Mouse (Mus musculus) limb, embryonic 14.5 days (tissue): ENCODE results near the gene Pprc1. TPM values are rescaled to one million over a fixed set of nuclear protein-coding genes. Genes with fewer than 3 reads are reported as not detected.

Experiments
- ATAC-seq: fragments of 200-750 bp; cut with Nextera tagmentation; 2 replicates; pipeline ENCODE4 v1.8.0; 2017; ENCODE audit warnings: low read depth, moderate number of reproducible peaks, moderate TSS enrichment; ENCODE audit not compliant: low FRiP score
- DNase-seq: peaks from one replicate; pipeline ENCODE4 v3.0.0-alpha.2; 2015; ENCODE audit warnings: low spot score
- H3K27ac ChIP-seq: fragments of 300-500 bp; sonication (generic); replicated peaks from 2 replicates; pipeline ENCODE4 v1.5.1; 2014; ENCODE audit warnings: low read depth, mild to moderate bottlenecking, low read length, moderate library complexity, mixed read lengths
- H3K27me3 ChIP-seq: fragments of 300-500 bp; sonication (generic); 2 replicates; pipeline ENCODE4 v1.6.1; 2014; ENCODE audit warnings: low read length, mixed read lengths; ENCODE audit not compliant: control insufficient read depth, insufficient read depth
- H3K36me3 ChIP-seq: fragments of 300-500 bp; sonication (generic); 2 replicates; pipeline ENCODE4 v1.6.1; 2014; ENCODE audit warnings: mild to moderate bottlenecking, low read length, moderate library complexity, mixed read lengths; ENCODE audit not compliant: control insufficient read depth, insufficient read depth
- H3K4me1 ChIP-seq: fragments of 300-500 bp; sonication (generic); 2 replicates; pipeline ENCODE4 v1.6.1; 2014; ENCODE audit warnings: antibody characterized with exemption, low read length, mixed read lengths; ENCODE audit not compliant: control insufficient read depth, insufficient read depth
- H3K4me2 ChIP-seq: fragments of 300-500 bp; sonication (generic); replicated peaks from 2 replicates; pipeline ENCODE4 v1.6.1; 2014; ENCODE audit warnings: low read depth, mild to moderate bottlenecking, low read length, moderate library complexity; ENCODE audit not compliant: severe bottlenecking
- H3K4me3 ChIP-seq: fragments of 300-500 bp; sonication (generic); replicated peaks from 2 replicates; pipeline ENCODE4 v1.5.1; 2014; ENCODE audit warnings: low read length
- H3K9ac ChIP-seq: fragments of 300-500 bp; sonication (generic); 2 replicates; pipeline ENCODE4 v1.6.1; 2014; ENCODE audit warnings: mild to moderate bottlenecking, low read depth, low read length, moderate library complexity; ENCODE audit not compliant: severe bottlenecking
- H3K9me3 ChIP-seq: fragments of 300-500 bp; sonication (generic); 2 replicates; pipeline ENCODE4 v1.6.1; 2016; ENCODE audit warnings: low read length; ENCODE audit not compliant: control insufficient read depth
- POLR2A ChIP-seq: fragments of 200-500 bp; IDR thresholded peaks from 2 replicates; pipeline ENCODE4 v1.8.0; 2012; ENCODE audit warnings: inconsistent platforms, mild to moderate bottlenecking, moderate library complexity, borderline replicate concordance; ENCODE audit not compliant: insufficient read depth, insufficient read length; ENCODE audit errors: extremely low read depth
- WGBS: fragments of 180-500 bp; shearing (Covaris S2); extraction: QIAGEN DNeasy Blood & Tissue Kit; methylation state at CpG from one replicate; pipeline ENCODE4 v1.1.7; 2014; 5-methylcytosine and 5-hydroxymethylcytosine counted together
- polyA plus RNA-seq, 2 experiments: library from polyadenylated mRNA; depleted of rRNA in 1 of 2; stranded (reverse) in 1 of 2; unstranded in 1 of 2; fragments of >200 nt; fragmentation: Nextera tagmentation in 1 of 2; extraction: Ambion mirVana in 1 of 2; gene quantifications; 2 replicates each; pipeline versions ENCODE4 v1.2.1 to v1.2.3; 2012 to 2014

The Pprc1 gene
- polyA plus RNA-seq, 2 experiments: 40.5 to 61.5 TPM

- 76% methylated on average over 13 of the region's 13 CpGs for WGBS
- TF ChIP-seq POLR2A: no peak
- Histone ChIP-seq H3K9me3 (no peaks in the 10 kb centered on the region), H3K4me3 (peak overlapping the region; percentile 84), H3K4me1 (peaks cover 37% of the 10 kb centered on the region), H3K27ac (no peak overlapping the region), H3K9ac (peak overlapping the region; percentile 92; the same call in 1 of the 2 replicates), H3K27me3 (no peaks in the 10 kb centered on the region), H3K36me3 (peaks cover 57% of the 10 kb centered on the region), H3K4me2 (peak overlapping the region; percentile 99)
- no peak for DNase-seq
- no peak for ATAC-seq
Measured at GRCm38 (mm10) chr19:46036477-46037242, 8.0 kb upstream of the Pprc1 start.

GRCm38 (mm10) chr19:46037243-46037924 lies 7.3 kb upstream of the Pprc1 start:
- no peaks in the 10 kb centered on the region for H3K27me3 ChIP-seq
- DNase-seq: no peak
- H3K4me2 ChIP-seq: peak overlapping the region; percentile 99
- H3K36me3 ChIP-seq: peaks cover 50% of the 10 kb centered on the region
- peak overlapping the region; percentile 43; the same call in 1 of the 2 replicates for H3K27ac ChIP-seq
- TF ChIP-seq POLR2A: no peak
- no peak for ATAC-seq
- H3K9me3 ChIP-seq: no peaks in the 10 kb centered on the region
- peak overlapping the region; percentile 84 for H3K4me3 ChIP-seq
- 36% methylated on average over 6 of the region's 6 CpGs for WGBS
- peaks cover 44% of the 10 kb centered on the region for H3K4me1 ChIP-seq
- peak overlapping the region; percentile 92 for H3K9ac ChIP-seq

- 11% methylated on average over 13 of the region's 13 CpGs for WGBS
Measured at GRCm38 (mm10) chr19:46037925-46038850, 6.5 kb upstream of the Pprc1 start.

GRCm38 (mm10) chr19:46038851-46039260 lies 5.8 kb upstream of the Pprc1 start:
- H3K4me2 ChIP-seq: peak overlapping the region; percentile 99
- peaks cover 58% of the 10 kb centered on the region for H3K4me1 ChIP-seq
- DNase-seq: no peak

More at GRCm38 (mm10) chr19:46037925-46038850, 6.5 kb upstream of the Pprc1 start:
- no peak for TF ChIP-seq POLR2A
- Histone ChIP-seq H3K4me2 (peak overlapping the region; percentile 99), H3K36me3 (peaks cover 42% of the 10 kb centered on the region), H3K9ac (peak overlapping the region; percentile 92), H3K27me3 (no peaks in the 10 kb centered on the region), H3K9me3 (no peaks in the 10 kb centered on the region), H3K27ac (peak overlapping the region; percentile 88), H3K4me3 (peak overlapping the region; percentile 84), H3K4me1 (peaks cover 52% of the 10 kb centered on the region)
- DNase-seq (no peak), ATAC-seq (no peak)

More at GRCm38 (mm10) chr19:46038851-46039260, 5.8 kb upstream of the Pprc1 start:
- TF ChIP-seq POLR2A: no peak
- WGBS: 0% methylated on average over 16 of the region's 17 CpGs
- H3K27me3 ChIP-seq: no peaks in the 10 kb centered on the region
- H3K9ac ChIP-seq: peak overlapping the region; percentile 92
- H3K4me3 ChIP-seq: peak overlapping the region; percentile 84
- ATAC-seq: peak; percentile 1; the same call in 1 of the 2 replicates
- H3K9me3 ChIP-seq: no peaks in the 10 kb centered on the region
- H3K27ac ChIP-seq: peak overlapping the region; percentile 88
- H3K36me3 ChIP-seq: peaks cover 35% of the 10 kb centered on the region
